Mouse (Mus musculus): ENCODE measurements around the gene Pdzrn4. TPM values are rescaled to one million over a fixed set of nuclear protein-coding genes. Genes with fewer than 3 reads are reported as not detected.

Pdzrn4 gene
- polyA plus RNA-seq, 1 experiment from 2014 or later = 14.4 TPM

GRCm38 (mm10) chr15:92449112-92449511 is 52.4 kb downstream of the Pdzrn4 start:
- no peaks in the 10 kb centered on the region for H3K4me1 ChIP-seq (ENCODE audit: control insufficient read depth, insufficient read depth, low read length)
- H3K36me3 ChIP-seq (ENCODE audit: control insufficient read depth, insufficient read depth, low read length) = no peaks in the 10 kb centered on the region
- no peaks in the 10 kb centered on the region for H3K27me3 ChIP-seq (ENCODE audit: control insufficient read depth, insufficient read depth, low read length)
- no peak overlapping the region for H3K4me3 ChIP-seq (ENCODE audit: low read depth, low read length)
- no peak overlapping the region for H3K27ac ChIP-seq (ENCODE audit: low read depth, low read length)
- H3K9me3 ChIP-seq (ENCODE audit: control insufficient read depth, low read length) = no peaks in the 10 kb centered on the region
- DNase-seq (ENCODE audit: low spot score) = no peak
- WGBS = 96% methylated on average over 8 of the region's 8 CpGs
- H3K4me2 ChIP-seq (ENCODE audit: low read depth) = no peak overlapping the region
- ATAC-seq (ENCODE audit: insufficient read depth, low FRiP score, low TSS enrichment) = no peak
- H3K9ac ChIP-seq (ENCODE audit: low read length) = no peak overlapping the region

GRCm38 (mm10) chr15:92452620-92453019 is 55.9 kb downstream of the Pdzrn4 start:
- no peaks in the 10 kb centered on the region for H3K36me3 ChIP-seq (ENCODE audit: control insufficient read depth, insufficient read depth, low read length)
- DNase-seq (ENCODE audit: low spot score) = peak; percentile 22

GRCm38 (mm10) chr15:92482198-92482597 is 85.5 kb downstream of the Pdzrn4 start:
- WGBS = 86% methylated on average over 6 of the region's 6 CpGs

More at GRCm38 (mm10) chr15:92452620-92453019, 55.9 kb downstream of the Pdzrn4 start:
- Histone ChIP-seq H3K27ac (ENCODE audit: low read depth, low read length) (no peak overlapping the region), H3K27me3 (ENCODE audit: control insufficient read depth, insufficient read depth, low read length) (no peaks in the 10 kb centered on the region), H3K4me2 (ENCODE audit: low read depth) (no peak overlapping the region), H3K4me3 (ENCODE audit: low read depth, low read length) (no peak overlapping the region), H3K9ac (ENCODE audit: low read length) (no peak overlapping the region), H3K9me3 (ENCODE audit: control insufficient read depth, low read length) (no peaks in the 10 kb centered on the region), H3K4me1 (ENCODE audit: control insufficient read depth, insufficient read depth, low read length) (no peaks in the 10 kb centered on the region)
- 59% methylated on average over 7 of the region's 7 CpGs for WGBS
- peak; percentile 48; the same call in 1 of the 2 replicates for ATAC-seq (ENCODE audit: insufficient read depth, low FRiP score, low TSS enrichment)

GRCm38 (mm10) chr15:92491376-92491775 is 94.7 kb downstream of the Pdzrn4 start:
- H3K4me3 ChIP-seq (ENCODE audit: low read depth, low read length) = no peak overlapping the region
- no peaks in the 10 kb centered on the region for H3K27me3 ChIP-seq (ENCODE audit: control insufficient read depth, insufficient read depth, low read length)
- DNase-seq (ENCODE audit: low spot score) (no peak), ATAC-seq (ENCODE audit: insufficient read depth, low FRiP score, low TSS enrichment) (no peak)
- H3K4me2 ChIP-seq (ENCODE audit: low read depth) = no peak overlapping the region
- H3K36me3 ChIP-seq (ENCODE audit: control insufficient read depth, insufficient read depth, low read length) = no peaks in the 10 kb centered on the region
- 89% methylated on average over 3 of the region's 3 CpGs for WGBS
- H3K9ac ChIP-seq (ENCODE audit: low read length) = no peak overlapping the region
- no peaks in the 10 kb centered on the region for H3K9me3 ChIP-seq (ENCODE audit: control insufficient read depth, low read length)
- H3K4me1 ChIP-seq (ENCODE audit: control insufficient read depth, insufficient read depth, low read length) = no peaks in the 10 kb centered on the region
- H3K27ac ChIP-seq (ENCODE audit: low read depth, low read length) = no peak overlapping the region

More at GRCm38 (mm10) chr15:92482198-92482597, 85.5 kb downstream of the Pdzrn4 start:
- no peak overlapping the region for H3K9ac ChIP-seq (ENCODE audit: low read length)
- H3K9me3 ChIP-seq (ENCODE audit: control insufficient read depth, low read length) = no peaks in the 10 kb centered on the region
- DNase-seq (ENCODE audit: low spot score) (no peak), ATAC-seq (ENCODE audit: insufficient read depth, low FRiP score, low TSS enrichment) (no peak)
- H3K27ac ChIP-seq (ENCODE audit: low read depth, low read length) = no peak overlapping the region
- no peak overlapping the region for H3K4me2 ChIP-seq (ENCODE audit: low read depth)
- no peaks in the 10 kb centered on the region for H3K27me3 ChIP-seq (ENCODE audit: control insufficient read depth, insufficient read depth, low read length)
- H3K4me1 ChIP-seq (ENCODE audit: control insufficient read depth, insufficient read depth, low read length) = no peaks in the 10 kb centered on the region
- no peak overlapping the region for H3K4me3 ChIP-seq (ENCODE audit: low read depth, low read length)
- H3K36me3 ChIP-seq (ENCODE audit: control insufficient read depth, insufficient read depth, low read length) = no peaks in the 10 kb centered on the region

- H3K4me2 ChIP-seq (ENCODE audit: low read depth) = no peak overlapping the region
- DNase-seq (ENCODE audit: low spot score) (no peak), ATAC-seq (ENCODE audit: insufficient read depth, low FRiP score, low TSS enrichment) (no peak)
- no peaks in the 10 kb centered on the region for H3K4me1 ChIP-seq (ENCODE audit: control insufficient read depth, insufficient read depth, low read length)
- no peaks in the 10 kb centered on the region for H3K9me3 ChIP-seq (ENCODE audit: control insufficient read depth, low read length)
- no peak overlapping the region for H3K27ac ChIP-seq (ENCODE audit: low read depth, low read length)
- no peak overlapping the region for H3K4me3 ChIP-seq (ENCODE audit: low read depth, low read length)
- 85% methylated on average over 12 of the region's 12 CpGs for WGBS
- no peaks in the 10 kb centered on the region for H3K36me3 ChIP-seq (ENCODE audit: control insufficient read depth, insufficient read depth, low read length)
- H3K9ac ChIP-seq (ENCODE audit: low read length) = no peak overlapping the region
- no peaks in the 10 kb centered on the region for H3K27me3 ChIP-seq (ENCODE audit: control insufficient read depth, insufficient read depth, low read length)
These were observed 98.9 kb downstream of the Pdzrn4 start for GRCm38 (mm10) chr15:92495465-92496174.

GRCm38 (mm10) chr15:92500276-92500838 is 103.7 kb downstream of the Pdzrn4 start:
- WGBS = 45% methylated on average over 9 of the region's 9 CpGs
- no peak overlapping the region; the same call in 1 of the 2 replicates for H3K27ac ChIP-seq (ENCODE audit: low read depth, low read length)
- DNase-seq (ENCODE audit: low spot score) = peak; percentile 50
- H3K36me3 ChIP-seq (ENCODE audit: control insufficient read depth, insufficient read depth, low read length) = no peaks in the 10 kb centered on the region
- no peaks in the 10 kb centered on the region for H3K4me1 ChIP-seq (ENCODE audit: control insufficient read depth, insufficient read depth, low read length)
- no peaks in the 10 kb centered on the region for H3K27me3 ChIP-seq (ENCODE audit: control insufficient read depth, insufficient read depth, low read length)
- H3K9me3 ChIP-seq (ENCODE audit: control insufficient read depth, low read length) = no peaks in the 10 kb centered on the region
- H3K9ac ChIP-seq (ENCODE audit: low read length) = no peak overlapping the region
- no peak overlapping the region for H3K4me2 ChIP-seq (ENCODE audit: low read depth)
- H3K4me3 ChIP-seq (ENCODE audit: low read depth, low read length) = no peak overlapping the region
- peak; percentile 41; the same call in 1 of the 2 replicates for ATAC-seq (ENCODE audit: insufficient read depth, low FRiP score, low TSS enrichment)

- Histone ChIP-seq H3K9me3 (ENCODE audit: control insufficient read depth, low read length) (no peaks in the 10 kb centered on the region), H3K4me3 (ENCODE audit: low read depth, low read length) (no peak overlapping the region), H3K27me3 (ENCODE audit: control insufficient read depth, insufficient read depth, low read length) (no peaks in the 10 kb centered on the region), H3K4me1 (ENCODE audit: control insufficient read depth, insufficient read depth, low read length) (no peaks in the 10 kb centered on the region), H3K27ac (ENCODE audit: low read depth, low read length) (no peak overlapping the region), H3K36me3 (ENCODE audit: control insufficient read depth, insufficient read depth, low read length) (no peaks in the 10 kb centered on the region), H3K4me2 (ENCODE audit: low read depth) (no peak overlapping the region), H3K9ac (ENCODE audit: low read length) (no peak overlapping the region)
- 91% methylated on average over 1 of the region's 1 CpGs for WGBS
- DNase-seq (ENCODE audit: low spot score) = no peak
- ATAC-seq (ENCODE audit: insufficient read depth, low FRiP score, low TSS enrichment) = no peak
These were observed 106.1 kb downstream of the Pdzrn4 start for GRCm38 (mm10) chr15:92502797-92503196.

- Histone ChIP-seq H3K4me2 (ENCODE audit: low read depth) (no peak overlapping the region), H3K27ac (ENCODE audit: low read depth, low read length) (no peak overlapping the region), H3K27me3 (ENCODE audit: control insufficient read depth, insufficient read depth, low read length) (no peaks in the 10 kb centered on the region), H3K36me3 (ENCODE audit: control insufficient read depth, insufficient read depth, low read length) (no peaks in the 10 kb centered on the region), H3K9ac (ENCODE audit: low read length) (no peak overlapping the region), H3K9me3 (ENCODE audit: control insufficient read depth, low read length) (no peaks in the 10 kb centered on the region), H3K4me3 (ENCODE audit: low read depth, low read length) (no peak overlapping the region), H3K4me1 (ENCODE audit: control insufficient read depth, insufficient read depth, low read length) (no peaks in the 10 kb centered on the region)
- WGBS = 87% methylated on average over 8 of the region's 8 CpGs
- ATAC-seq (ENCODE audit: insufficient read depth, low FRiP score, low TSS enrichment) (no peak), DNase-seq (ENCODE audit: low spot score) (no peak)
These were observed 112.7 kb downstream of the Pdzrn4 start for GRCm38 (mm10) chr15:92509372-92509771.

GRCm38 (mm10) chr15:92515651-92516050 is 119.0 kb downstream of the Pdzrn4 start:
- 65% methylated on average over 1 of the region's 1 CpGs for WGBS
- no peak for DNase-seq (ENCODE audit: low spot score)
- no peak for ATAC-seq (ENCODE audit: insufficient read depth, low FRiP score, low TSS enrichment)

More at GRCm38 (mm10) chr15:92515651-92516050, 119.0 kb downstream of the Pdzrn4 start:
- H3K9me3 ChIP-seq (ENCODE audit: control insufficient read depth, low read length) = no peaks in the 10 kb centered on the region
- peaks cover 3% of the 10 kb centered on the region; the same call in 1 of the 2 replicates for H3K4me1 ChIP-seq (ENCODE audit: control insufficient read depth, insufficient read depth, low read length)
- no peak overlapping the region for H3K4me2 ChIP-seq (ENCODE audit: low read depth)
- no peak overlapping the region for H3K4me3 ChIP-seq (ENCODE audit: low read depth, low read length)
- H3K27me3 ChIP-seq (ENCODE audit: control insufficient read depth, insufficient read depth, low read length) = no peaks in the 10 kb centered on the region
- H3K27ac ChIP-seq (ENCODE audit: low read depth, low read length) = no peak overlapping the region
- no peaks in the 10 kb centered on the region for H3K36me3 ChIP-seq (ENCODE audit: control insufficient read depth, insufficient read depth, low read length)
- H3K9ac ChIP-seq (ENCODE audit: low read length) = no peak overlapping the region

Measured in neural tube, embryonic 11.5 days (tissue).